Mouse (Mus musculus): ENCODE data around the gene Frem2. TPM values are rescaled to one million over a fixed set of nuclear protein-coding genes. Genes with fewer than 3 reads are reported as not detected.

The Frem2 gene
- total RNA-seq, 2 experiments from 2014 or later, result 20.2 to 20.7 TPM

- no peak for DNase-seq
Observed at GRCm38 (mm10) chr3:53611106-53611505, 46.0 kb downstream of the Frem2 start.

- DNase-seq, result no peak
Observed at GRCm38 (mm10) chr3:53609851-53610250, 47.3 kb downstream of the Frem2 start.

- no peak for DNase-seq
Observed at GRCm38 (mm10) chr3:53600140-53600539, 57.0 kb downstream of the Frem2 start.

- DNase-seq, result no peak
Observed at GRCm38 (mm10) chr3:53599315-53599714, 57.8 kb downstream of the Frem2 start.

- DNase-seq, result no peak
Observed at GRCm38 (mm10) chr3:53598153-53598800, 58.9 kb downstream of the Frem2 start.

- DNase-seq, result no peak
Observed at GRCm38 (mm10) chr3:53594471-53594870, 62.7 kb downstream of the Frem2 start.

GRCm38 (mm10) chr3:53593718-53594117, 63.4 kb downstream of the Frem2 start:
- DNase-seq, result no peak

- DNase-seq, result no peak
Observed at GRCm38 (mm10) chr3:53592036-53592435, 65.1 kb downstream of the Frem2 start.

- DNase-seq, result peak; percentile 72
Observed at GRCm38 (mm10) chr3:53590139-53590621, 67.0 kb downstream of the Frem2 start.

GRCm38 (mm10) chr3:53583248-53583647, 73.9 kb downstream of the Frem2 start:
- DNase-seq, result no peak

- DNase-seq, result no peak
Observed at GRCm38 (mm10) chr3:53580596-53581254, 76.4 kb downstream of the Frem2 start.

- DNase-seq, result no peak
Observed at GRCm38 (mm10) chr3:53579121-53579704, 77.9 kb downstream of the Frem2 start.

GRCm38 (mm10) chr3:53576320-53577116, 80.6 kb downstream of the Frem2 start:
- DNase-seq, result no peak

- peak; percentile 7 for DNase-seq
Observed at GRCm38 (mm10) chr3:53574123-53574522, 83.0 kb downstream of the Frem2 start.

GRCm38 (mm10) chr3:53571663-53572062, 85.5 kb downstream of the Frem2 start:
- DNase-seq, result no peak

GRCm38 (mm10) chr3:53564521-53564920, 92.6 kb downstream of the Frem2 start:
- DNase-seq, result no peak

GRCm38 (mm10) chr3:53563746-53564145, 93.4 kb downstream of the Frem2 start:
- no peak for DNase-seq

- DNase-seq, result no peak
Observed at GRCm38 (mm10) chr3:53561813-53562212, 95.3 kb downstream of the Frem2 start.

- no peak for DNase-seq
Observed at GRCm38 (mm10) chr3:53559056-53559455, 98.1 kb downstream of the Frem2 start.

- no peak for DNase-seq
Observed at GRCm38 (mm10) chr3:53558230-53558629, 98.9 kb downstream of the Frem2 start.

- no peak for DNase-seq
Observed at GRCm38 (mm10) chr3:53557388-53558214, 99.6 kb downstream of the Frem2 start.

Measured in heart, postnatal 4 days (tissue).